Mouse (Mus musculus) adrenal gland (tissue): ENCODE data around the gene Cab39.

Experiments
- intact Hi-C: fragments of 180-260 bp; cut with DNase I; formaldehyde crosslinking; loops from one replicate; pipeline ENCODE4 v1.15.1; 2025
- long read RNA-seq, 2 experiments: library from polyadenylated mRNA; unstranded; transcript quantifications; one replicate each; pipeline ENCODE4 v2.0.0; 2020; ENCODE audit warnings: borderline replicate concordance in 1 of 2; ENCODE audit not compliant: insufficient replicate concordance in 1 of 2

Cab39 gene
- long read RNA-seq, experiment 1, partial matches to known transcripts: 0 of 10 reads
- long read RNA-seq, experiment 1, other reads (novel, unspliced or antisense): 7 of 10 reads
- long read RNA-seq, experiment 2, transcript Cab39-202 (9 exons, 3,805 nt): major isoform, 8 of 13 reads
- long read RNA-seq, experiment 2, partial matches to known transcripts: 2 of 13 reads
- long read RNA-seq, experiment 2, other reads (novel, unspliced or antisense): 2 of 13 reads

- intact Hi-C loops: loop anchor here (5.0 kb wide), 1 partner anchor 49 kb away; no protein-coding TSS in a partner anchor
Measured at GRCm38 (mm10) chr1:85793208-85794105, at the start of gene Cab39. Gene Cab39 (plus strand): TSS chr1:85793441.

GRCm38 (mm10) chr1:85744539-85744938 lies 48.7 kb upstream of the Cab39 start:
- intact Hi-C loops: no loop called here

- intact Hi-C loops: no loop called here
Measured at GRCm38 (mm10) chr1:85746511-85746910, 46.7 kb upstream of the Cab39 start.

GRCm38 (mm10) chr1:85749829-85750228 lies 43.4 kb upstream of the Cab39 start:
- intact Hi-C loops: no loop called here

GRCm38 (mm10) chr1:85750650-85751049 lies 42.6 kb upstream of the Cab39 start:
- intact Hi-C loops: no loop called here

GRCm38 (mm10) chr1:85751494-85751893 lies 41.7 kb upstream of the Cab39 start:
- intact Hi-C loops: no loop called here

GRCm38 (mm10) chr1:85751932-85752680 lies 41.1 kb upstream of the Cab39 start:
- intact Hi-C loops: no loop called here

GRCm38 (mm10) chr1:85757531-85758230 lies 35.6 kb upstream of the Cab39 start:
- intact Hi-C loops: no loop called here

GRCm38 (mm10) chr1:85758231-85758968 lies 34.8 kb upstream of the Cab39 start:
- intact Hi-C loops: no loop called here

- intact Hi-C loops: no loop called here
Measured at GRCm38 (mm10) chr1:85758969-85759293, 34.3 kb upstream of the Cab39 start.

GRCm38 (mm10) chr1:85761665-85762064 lies 31.6 kb upstream of the Cab39 start:
- intact Hi-C loops: no loop called here

GRCm38 (mm10) chr1:85763386-85763785 lies 29.9 kb upstream of the Cab39 start:
- intact Hi-C loops: no loop called here

GRCm38 (mm10) chr1:85764291-85764690 lies 28.9 kb upstream of the Cab39 start:
- intact Hi-C loops: no loop called here

- intact Hi-C loops: no loop called here
Measured at GRCm38 (mm10) chr1:85766120-85766519, 27.1 kb upstream of the Cab39 start.

- intact Hi-C loops: no loop called here
Measured at GRCm38 (mm10) chr1:85767754-85768153, 25.5 kb upstream of the Cab39 start.

GRCm38 (mm10) chr1:85771976-85772375 lies 21.3 kb upstream of the Cab39 start:
- intact Hi-C loops: no loop called here

- intact Hi-C loops: no loop called here
Measured at GRCm38 (mm10) chr1:85775136-85775535, 18.1 kb upstream of the Cab39 start.

- intact Hi-C loops: no loop called here
Measured at GRCm38 (mm10) chr1:85776154-85776553, 17.1 kb upstream of the Cab39 start.

GRCm38 (mm10) chr1:85778436-85778835 lies 14.8 kb upstream of the Cab39 start, which contains the start of gene A630001G21Rik:
Gene A630001G21Rik (minus strand): TSS chr1:85778643.
- intact Hi-C loops: no loop called here

- intact Hi-C loops: no loop called here
Measured at GRCm38 (mm10) chr1:85779012-85779411, 14.2 kb upstream of the Cab39 start.
